Mouse (Mus musculus): ENCODE data around the gene Cbl. TPM values are rescaled to one million over a fixed set of nuclear protein-coding genes. Genes with fewer than 3 reads are reported as not detected.

Cbl gene
- polyA plus RNA-seq, 1 experiment from 2014 or later, result 18.1 TPM

DNA sequence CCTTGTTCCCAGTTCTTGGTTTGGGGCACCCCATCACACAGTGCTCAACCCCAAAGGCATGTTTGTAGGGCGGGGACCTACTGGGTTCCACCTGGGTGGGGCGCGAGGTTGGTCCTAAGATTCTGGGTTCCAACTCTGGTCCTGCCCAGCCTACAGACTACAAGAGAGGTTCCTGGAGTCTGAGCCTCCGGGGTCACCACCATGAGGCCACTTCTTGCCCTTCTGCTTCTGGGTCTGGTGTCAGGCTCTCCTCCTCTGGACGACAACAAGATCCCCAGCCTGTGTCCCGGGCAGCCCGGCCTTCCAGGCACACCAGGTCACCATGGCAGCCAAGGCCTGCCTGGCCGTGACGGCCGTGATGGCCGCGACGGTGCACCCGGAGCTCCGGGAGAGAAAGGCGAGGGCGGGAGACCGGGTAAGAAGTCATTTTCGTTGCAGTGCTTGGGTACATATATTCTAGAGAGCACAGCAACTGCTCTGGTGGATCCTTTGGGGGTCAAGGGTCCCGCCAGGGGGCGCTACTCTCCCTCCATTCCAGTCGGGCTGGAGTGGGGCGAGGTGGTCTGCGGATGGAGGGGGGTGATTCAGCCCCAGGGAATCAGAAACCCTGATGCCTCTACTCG is 126.2 kb downstream of the Cbl start:
- ATAC-seq (replicated peaks; ENCODE audit: low FRiP score, low TSS enrichment, low read depth) (no peak; the same call in 1 of the 2 replicates), DNase-seq (ENCODE audit: low spot score) (peak; percentile 63)
- peak overlapping the region; percentile 69 for H3K27ac ChIP-seq (ENCODE audit: low read depth)
- 0 out of 2 replicates have a peak overlapping the region, but pooled peaks have one; percentile 10 for H3K9ac ChIP-seq (ENCODE audit: low read length)
- 40% methylated on average over 25 of the region's 25 CpGs for WGBS
- peaks cover 45% of the 10 kb centered on the region for H3K4me1 ChIP-seq (replicated peaks; ENCODE audit: control insufficient read depth, insufficient read depth, low read length)
- no peaks in the 10 kb centered on the region for H3K27me3 ChIP-seq (replicated peaks; ENCODE audit: control insufficient read depth, insufficient read depth, low read length)
- no peaks in the 10 kb centered on the region for H3K9me3 ChIP-seq (ENCODE audit: control insufficient read depth, low read length)
- H3K36me3 ChIP-seq (ENCODE audit: control insufficient read depth, insufficient read depth, low read length), result peaks cover 28% of the 10 kb centered on the region
- peak overlapping the region; percentile 37 for H3K4me2 ChIP-seq (ENCODE audit: low read length)
- H3K4me3 ChIP-seq (ENCODE audit: low read depth, low read length), result peak overlapping the region; percentile 6; the same call in 1 of the 2 replicates

GRCm38 (mm10) chr9:44107110-44107509 is 126.7 kb downstream of the Cbl start, which contains the start of gene C1qtnf5:
Gene C1qtnf5, plus strand, starts transcription at chr9:44107245.
- H3K9ac ChIP-seq (ENCODE audit: low read length), result 0 out of 2 replicates have a peak within 1 kb of the TSS, but pooled peaks have one; percentile 10
- no peaks in the 10 kb centered on the region for H3K27me3 ChIP-seq (replicated peaks; ENCODE audit: control insufficient read depth, insufficient read depth, low read length)
- peak; percentile 79 for DNase-seq (ENCODE audit: low spot score)
- no peaks in the 10 kb centered on the region for H3K9me3 ChIP-seq (ENCODE audit: control insufficient read depth, low read length)
- H3K4me2 ChIP-seq (ENCODE audit: low read length), result peak within 1 kb of the TSS; percentile 37
- 37% methylated on average over 8 of the region's 8 CpGs for WGBS
- H3K27ac ChIP-seq (ENCODE audit: low read depth), result peak within 1 kb of the TSS; percentile 69
- H3K4me3 ChIP-seq (ENCODE audit: low read depth, low read length), result peak within 1 kb of the TSS; percentile 6; the same call in 1 of the 2 replicates
- H3K36me3 ChIP-seq (ENCODE audit: control insufficient read depth, insufficient read depth, low read length), result peaks cover 28% of the 10 kb centered on the region
- H3K4me1 ChIP-seq (replicated peaks; ENCODE audit: control insufficient read depth, insufficient read depth, low read length), result peaks cover 45% of the 10 kb centered on the region
- peak; percentile 44 for ATAC-seq (replicated peaks; ENCODE audit: low FRiP score, low TSS enrichment, low read depth)

DNA sequence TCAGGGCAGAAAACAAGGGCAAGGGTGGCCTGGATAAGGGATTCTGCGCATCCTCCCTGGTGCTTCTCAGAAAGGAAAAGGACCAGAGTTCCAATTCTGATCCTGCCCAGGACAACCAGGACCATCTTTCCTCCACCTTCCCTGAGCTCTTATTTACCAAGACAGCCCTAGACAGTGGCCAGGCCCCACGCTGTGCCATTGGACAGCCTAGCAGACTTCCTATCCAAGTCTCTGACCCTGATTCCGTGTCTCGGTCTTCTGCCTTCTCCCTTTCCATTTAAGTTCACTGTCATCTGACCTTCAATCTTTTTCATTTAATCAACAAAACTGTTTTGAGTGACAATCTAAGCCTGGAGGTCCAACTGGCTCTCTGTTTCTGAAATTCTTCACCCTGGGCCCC is 127.3 kb downstream of the Cbl start:
- peak overlapping the region; percentile 69; the same call in 1 of the 2 replicates for H3K27ac ChIP-seq (ENCODE audit: low read depth)

GRCm38 (mm10) chr9:44106182-44106581 is 127.7 kb downstream of the Cbl start:
- ATAC-seq (replicated peaks; ENCODE audit: low FRiP score, low TSS enrichment, low read depth), result no peak
- Histone ChIP-seq H3K27ac (ENCODE audit: low read depth) (no peak overlapping the region), H3K36me3 (ENCODE audit: control insufficient read depth, insufficient read depth, low read length) (peaks cover 28% of the 10 kb centered on the region), H3K9ac (ENCODE audit: low read length) (no peak overlapping the region), H3K27me3 (replicated peaks; ENCODE audit: control insufficient read depth, insufficient read depth, low read length) (no peaks in the 10 kb centered on the region), H3K4me2 (ENCODE audit: low read length) (no peak overlapping the region), H3K4me1 (replicated peaks; ENCODE audit: control insufficient read depth, insufficient read depth, low read length) (peaks cover 45% of the 10 kb centered on the region), H3K9me3 (ENCODE audit: control insufficient read depth, low read length) (no peaks in the 10 kb centered on the region), H3K4me3 (ENCODE audit: low read depth, low read length) (no peak overlapping the region)
- WGBS, result 93% methylated on average over 7 of the region's 7 CpGs
- DNase-seq (ENCODE audit: low spot score), result no peak

More for the DNA sequence above, 127.3 kb downstream of the Cbl start:
- H3K4me1 ChIP-seq (replicated peaks; ENCODE audit: control insufficient read depth, insufficient read depth, low read length), result peaks cover 45% of the 10 kb centered on the region
- no peak overlapping the region for H3K4me3 ChIP-seq (ENCODE audit: low read depth, low read length)
- ATAC-seq (replicated peaks; ENCODE audit: low FRiP score, low TSS enrichment, low read depth) (no peak), DNase-seq (ENCODE audit: low spot score) (no peak)
- WGBS, result 81% methylated on average over 4 of the region's 4 CpGs
- H3K27me3 ChIP-seq (replicated peaks; ENCODE audit: control insufficient read depth, insufficient read depth, low read length), result no peaks in the 10 kb centered on the region
- peaks cover 28% of the 10 kb centered on the region for H3K36me3 ChIP-seq (ENCODE audit: control insufficient read depth, insufficient read depth, low read length)
- H3K9me3 ChIP-seq (ENCODE audit: control insufficient read depth, low read length), result no peaks in the 10 kb centered on the region
- H3K4me2 ChIP-seq (ENCODE audit: low read length), result no peak overlapping the region
- no peak overlapping the region for H3K9ac ChIP-seq (ENCODE audit: low read length)

DNA sequence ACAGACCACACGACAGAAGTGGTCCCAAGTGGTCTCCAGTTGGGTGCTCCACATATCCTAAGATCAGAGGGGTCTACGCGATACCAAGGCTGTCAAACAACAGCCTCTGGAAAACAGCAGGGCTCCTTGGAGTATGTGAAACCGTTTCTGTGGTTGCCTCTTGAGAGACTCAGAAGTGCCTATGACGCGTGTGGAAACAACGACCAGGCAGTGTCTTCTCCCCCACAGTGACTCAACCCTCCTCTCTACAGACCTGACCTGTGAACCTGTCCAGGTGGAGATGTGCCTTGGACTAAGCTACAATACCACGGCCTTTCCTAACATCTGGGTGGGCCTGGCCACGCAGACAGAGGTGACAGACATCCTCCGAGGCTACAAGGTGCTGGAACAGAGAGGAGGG is 128.1 kb downstream of the Cbl start:
- Histone ChIP-seq H3K4me2 (ENCODE audit: low read length) (no peak overlapping the region), H3K9ac (ENCODE audit: low read length) (no peak overlapping the region), H3K4me3 (ENCODE audit: low read depth, low read length) (no peak overlapping the region), H3K27ac (ENCODE audit: low read depth) (no peak overlapping the region), H3K27me3 (replicated peaks; ENCODE audit: control insufficient read depth, insufficient read depth, low read length) (no peaks in the 10 kb centered on the region), H3K36me3 (ENCODE audit: control insufficient read depth, insufficient read depth, low read length) (peaks cover 28% of the 10 kb centered on the region), H3K9me3 (ENCODE audit: control insufficient read depth, low read length) (no peaks in the 10 kb centered on the region), H3K4me1 (replicated peaks; ENCODE audit: control insufficient read depth, insufficient read depth, low read length) (peaks cover 45% of the 10 kb centered on the region)
- DNase-seq (ENCODE audit: low spot score) (no peak), ATAC-seq (replicated peaks; ENCODE audit: low FRiP score, low TSS enrichment, low read depth) (no peak)
- WGBS, result 85% methylated on average over 10 of the region's 10 CpGs

DNA sequence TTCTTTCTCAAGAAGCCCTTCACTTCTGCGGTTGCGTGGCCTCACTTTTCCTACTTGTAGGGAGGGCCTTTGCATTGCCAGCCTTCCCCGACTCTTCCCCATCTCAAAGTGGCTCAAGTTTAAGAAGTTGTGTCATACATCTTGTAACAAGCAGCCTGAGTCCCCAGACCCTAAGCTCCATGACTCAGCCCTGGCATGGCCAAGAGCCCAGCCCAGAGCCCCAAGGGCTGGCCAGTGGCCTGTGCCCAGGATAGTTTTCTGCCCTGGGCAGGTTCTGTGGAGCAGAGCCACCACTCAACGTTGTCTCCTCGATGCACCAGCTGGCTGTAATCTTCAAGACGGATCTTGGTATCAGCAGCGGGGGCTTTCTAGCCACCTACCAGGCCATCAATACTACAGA is 129.0 kb downstream of the Cbl start:
- Histone ChIP-seq H3K4me1 (replicated peaks; ENCODE audit: control insufficient read depth, insufficient read depth, low read length) (peaks cover 38% of the 10 kb centered on the region), H3K4me2 (ENCODE audit: low read length) (no peak overlapping the region), H3K4me3 (ENCODE audit: low read depth, low read length) (no peak overlapping the region), H3K36me3 (ENCODE audit: control insufficient read depth, insufficient read depth, low read length) (peaks cover 28% of the 10 kb centered on the region), H3K27ac (ENCODE audit: low read depth) (no peak overlapping the region), H3K9me3 (ENCODE audit: control insufficient read depth, low read length) (no peaks in the 10 kb centered on the region), H3K9ac (ENCODE audit: low read length) (no peak overlapping the region), H3K27me3 (replicated peaks; ENCODE audit: control insufficient read depth, insufficient read depth, low read length) (no peaks in the 10 kb centered on the region)
- no peak for ATAC-seq (replicated peaks; ENCODE audit: low FRiP score, low TSS enrichment, low read depth)
- 87% methylated on average over 7 of the region's 7 CpGs for WGBS
- DNase-seq (ENCODE audit: low spot score), result no peak

DNA sequence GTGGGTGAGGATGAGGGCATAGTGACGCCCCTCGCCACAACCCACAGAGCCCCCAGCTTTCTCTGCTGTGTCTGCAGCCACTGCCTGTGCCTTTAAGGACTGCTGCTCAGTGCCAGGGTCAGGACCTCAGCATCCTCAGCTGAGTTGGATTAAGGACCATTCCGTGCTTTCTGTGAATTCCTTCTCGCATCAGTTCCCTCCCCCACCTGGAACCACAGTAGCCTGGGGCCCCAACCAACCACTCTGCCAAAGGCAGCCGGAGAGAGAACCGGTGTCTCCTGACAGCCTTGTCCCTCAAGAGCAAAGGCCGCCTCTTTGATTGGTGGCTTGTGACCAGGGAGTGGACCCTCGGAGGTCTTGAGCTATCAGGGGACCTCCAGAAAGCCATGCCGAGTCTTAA is 132.4 kb downstream of the Cbl start, which contains the start of gene Mfrp:
Gene Mfrp, plus strand, starts transcription at position 240 of the 400 bp plus-strand sequence.
- Histone ChIP-seq H3K9me3 (ENCODE audit: control insufficient read depth, low read length) (no peaks in the 10 kb centered on the region), H3K4me3 (ENCODE audit: low read depth, low read length) (no peak within 1 kb of the TSS), H3K36me3 (ENCODE audit: control insufficient read depth, insufficient read depth, low read length) (peaks cover 18% of the 10 kb centered on the region), H3K27me3 (replicated peaks; ENCODE audit: control insufficient read depth, insufficient read depth, low read length) (no peaks in the 10 kb centered on the region), H3K4me1 (replicated peaks; ENCODE audit: control insufficient read depth, insufficient read depth, low read length) (peaks cover 4% of the 10 kb centered on the region), H3K27ac (ENCODE audit: low read depth) (no peak within 1 kb of the TSS), H3K4me2 (ENCODE audit: low read length) (no peak within 1 kb of the TSS), H3K9ac (ENCODE audit: low read length) (no peak within 1 kb of the TSS)
- WGBS, result 73% methylated on average over 9 of the region's 9 CpGs
- ATAC-seq (replicated peaks; ENCODE audit: low FRiP score, low TSS enrichment, low read depth) (no peak), DNase-seq (ENCODE audit: low spot score) (no peak)

DNA sequence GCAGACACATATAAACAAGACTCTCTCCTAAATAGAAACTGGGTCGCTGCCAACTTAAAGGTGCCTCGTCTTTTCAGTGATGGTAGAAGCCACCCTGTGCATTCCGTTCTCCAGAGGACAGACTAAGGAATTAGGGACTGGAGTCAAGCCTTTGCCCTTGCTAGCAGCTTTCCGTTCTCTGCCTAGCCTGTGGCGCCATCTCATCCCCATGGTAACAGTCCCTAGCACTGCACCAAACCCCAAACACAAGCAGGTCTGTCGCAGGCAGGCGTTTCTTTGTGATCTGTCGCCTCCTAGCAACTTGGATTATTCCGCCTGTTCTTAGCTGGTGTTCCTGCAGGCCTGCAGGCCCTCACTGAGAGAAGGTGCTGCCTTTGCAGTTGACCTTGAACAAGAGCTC is 137.3 kb downstream of the Cbl start:
- DNase-seq (ENCODE audit: low spot score) (no peak), ATAC-seq (replicated peaks; ENCODE audit: low FRiP score, low TSS enrichment, low read depth) (no peak)
- Histone ChIP-seq H3K4me2 (ENCODE audit: low read length) (no peak overlapping the region), H3K9ac (ENCODE audit: low read length) (no peak overlapping the region), H3K36me3 (ENCODE audit: control insufficient read depth, insufficient read depth, low read length) (peaks cover 22% of the 10 kb centered on the region), H3K27ac (ENCODE audit: low read depth) (no peak overlapping the region), H3K4me3 (ENCODE audit: low read depth, low read length) (no peak overlapping the region), H3K9me3 (ENCODE audit: control insufficient read depth, low read length) (no peaks in the 10 kb centered on the region), H3K27me3 (replicated peaks; ENCODE audit: control insufficient read depth, insufficient read depth, low read length) (no peaks in the 10 kb centered on the region), H3K4me1 (replicated peaks; ENCODE audit: control insufficient read depth, insufficient read depth, low read length) (no peaks in the 10 kb centered on the region)
- WGBS, result 35% methylated on average over 9 of the region's 9 CpGs

- Histone ChIP-seq H3K4me1 (replicated peaks; ENCODE audit: control insufficient read depth, insufficient read depth, low read length) (no peaks in the 10 kb centered on the region), H3K4me2 (ENCODE audit: low read length) (no peak overlapping the region), H3K36me3 (ENCODE audit: control insufficient read depth, insufficient read depth, low read length) (peaks cover 27% of the 10 kb centered on the region), H3K9me3 (ENCODE audit: control insufficient read depth, low read length) (no peaks in the 10 kb centered on the region), H3K27ac (ENCODE audit: low read depth) (no peak overlapping the region), H3K4me3 (ENCODE audit: low read depth, low read length) (no peak overlapping the region), H3K9ac (ENCODE audit: low read length) (no peak overlapping the region), H3K27me3 (replicated peaks; ENCODE audit: control insufficient read depth, insufficient read depth, low read length) (no peaks in the 10 kb centered on the region)
- no peak for ATAC-seq (replicated peaks; ENCODE audit: low FRiP score, low TSS enrichment, low read depth)
- DNase-seq (ENCODE audit: low spot score), result no peak
- 94% methylated on average over 9 of the region's 9 CpGs for WGBS
These were observed 138.1 kb downstream of the Cbl start for GRCm38 (mm10) chr9:44095781-44096180.

All from intestine, embryonic 14.5 days (tissue).